In the genomic region with DNA sequence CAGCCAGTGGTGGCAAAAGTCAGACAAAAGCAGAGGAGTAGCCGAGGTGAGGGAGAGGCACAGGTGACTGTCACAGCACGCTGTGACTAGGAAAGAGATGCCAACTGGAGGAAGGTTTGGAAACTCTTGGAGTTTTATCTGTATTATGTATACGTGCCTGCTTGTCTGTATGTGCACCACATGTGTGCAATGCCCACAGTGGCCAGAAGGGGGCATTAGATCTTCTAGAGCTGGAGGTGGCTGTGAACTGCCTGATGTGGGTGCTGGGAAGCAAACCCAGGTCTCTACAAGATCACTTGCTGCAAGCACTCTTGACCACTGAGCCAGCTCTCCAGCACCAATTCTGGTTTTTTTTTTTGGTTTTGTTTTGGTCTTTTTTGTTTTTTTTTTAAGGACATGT, we compare ENCODE assay signal across 9 mouse cellular contexts. TPM values are rescaled to one million over a fixed set of nuclear protein-coding genes. Genes with fewer than 3 reads are reported as not detected.
DNase-seq lines count a peak whose midpoint lies in the region; ATAC-seq and TF ChIP-seq lines count a peak whose summit lies in the region.
"Had no signal": no experiment of that assay in that cellular context is flagged by ENCODE, and none has a peak within 500 bp of the region (broad histone marks: within the 10 kb centered on the region; RNA-seq: fewer than 3 reads in every experiment).

No protein-coding gene starts in this region.

- no peak overlapping the region for H3K4me2 ChIP-seq in forebrain, postnatal 0 days (ENCODE audit: low read depth)
- no peak overlapping the region for H3K4me2 ChIP-seq in forebrain, embryonic 11.5 days (ENCODE audit: low read depth, low read length, severe bottlenecking)
- H3K4me2 ChIP-seq in embryonic facial prominence, embryonic 15.5 days (replicated peaks) = no peak overlapping the region
- H3K4me2 ChIP-seq: limb, embryonic 12.5 days had no signal

- H3K27me3 ChIP-seq in forebrain, postnatal 0 days (ENCODE audit: insufficient read depth, low read length) = no peaks in the 10 kb centered on the region
- no peaks in the 10 kb centered on the region for H3K27me3 ChIP-seq in forebrain, embryonic 11.5 days (ENCODE audit: control insufficient read depth, insufficient read depth, low read length)
- no peaks in the 10 kb centered on the region for H3K27me3 ChIP-seq in embryonic facial prominence, embryonic 15.5 days
- H3K27me3 ChIP-seq: limb, embryonic 12.5 days had no signal

- WGBS in forebrain, postnatal 0 days = 94% methylated on average over 3 of the region's 3 CpGs
- 99% methylated on average over 3 of the region's 3 CpGs for WGBS in forebrain, embryonic 11.5 days
- 97% methylated on average over 3 of the region's 3 CpGs for whole genome bisulfite sequencing in embryonic facial prominence, embryonic 15.5 days

- DNase-seq in forebrain, postnatal 0 days = no peak
- no peak for DNase-seq in forebrain, embryonic 11.5 days (ENCODE audit: low spot score)
- DNase-seq in layer of hippocampus, adult 2 months (ENCODE audit: low spot score in 2 of 2) = no peak
- DNase-seq in layer of hippocampus, adult 18-20 months (ENCODE audit: low spot score in 2 of 2) = no peak
- DNase-seq in A20 (ENCODE audit: low read depth, low spot score) = peak; percentile 22
- no peak for DNase-seq in adrenal gland, adult 8-10 months

- no peak overlapping the region for H3K27ac ChIP-seq in forebrain, postnatal 0 days (ENCODE audit: low read depth, low read length)
- H3K27ac ChIP-seq in forebrain, embryonic 11.5 days (ENCODE audit: low read depth, low read length) = no peak overlapping the region
- H3K27ac ChIP-seq in layer of hippocampus, adult 2 months = no peak overlapping the region
- peak overlapping the region; percentile 81 for H3K27ac ChIP-seq in embryonic facial prominence, embryonic 15.5 days (replicated peaks)

- no peaks in the 10 kb centered on the region for H3K9me3 ChIP-seq in forebrain, postnatal 0 days (ENCODE audit: low read length)
- no peaks in the 10 kb centered on the region; the same call in 1 of the 2 replicates for H3K9me3 ChIP-seq in forebrain, embryonic 11.5 days (ENCODE audit: control insufficient read depth, low read length)
- no peaks in the 10 kb centered on the region for H3K9me3 ChIP-seq in embryonic facial prominence, embryonic 15.5 days (replicated peaks)

- peaks cover 32% of the 10 kb centered on the region for H3K36me3 ChIP-seq in forebrain, postnatal 0 days (ENCODE audit: insufficient read depth)
- peaks cover 9% of the 10 kb centered on the region; the same call in 1 of the 2 replicates for H3K36me3 ChIP-seq in forebrain, embryonic 11.5 days (ENCODE audit: control insufficient read depth, insufficient read depth, low read length)
- H3K36me3 ChIP-seq in embryonic facial prominence, embryonic 15.5 days = peaks cover 64% of the 10 kb centered on the region

- no peak for ATAC-seq in forebrain, postnatal 0 days
- no peak for ATAC-seq in forebrain, embryonic 11.5 days (replicated peaks; ENCODE audit: low FRiP score)
- ATAC-seq in embryonic facial prominence, embryonic 15.5 days (ENCODE audit: insufficient number of reproducible peaks, low FRiP score, low TSS enrichment, low read depth) = no peak
- ATAC-seq in megakaryocyte, adult 5-6 weeks (ENCODE audit: poor library complexity, severe bottlenecking) = no peak

- peak; percentile 45 for TF ChIP-seq CTCF in forebrain, postnatal 0 days (IDR thresholded peaks at IDR 0.05; ENCODE audit: low read depth)
- TF ChIP-seq CTCF in layer of hippocampus, adult 2 months (conservative IDR thresholded peaks at IDR 0.05) = peak; percentile 64

- H3K9ac ChIP-seq in forebrain, postnatal 0 days = no peak overlapping the region
- no peak overlapping the region for H3K9ac ChIP-seq in forebrain, embryonic 11.5 days (ENCODE audit: low read length)
- no peak overlapping the region for H3K9ac ChIP-seq in embryonic facial prominence, embryonic 15.5 days

- H3K4me3 ChIP-seq in forebrain, postnatal 0 days (ENCODE audit: low read depth, low read length) = no peak overlapping the region
- no peak overlapping the region for H3K4me3 ChIP-seq in forebrain, embryonic 11.5 days (ENCODE audit: low read depth, low read length)
- H3K4me3 ChIP-seq in layer of hippocampus, adult 2 months = no peak overlapping the region
- no peak overlapping the region for H3K4me3 ChIP-seq in embryonic facial prominence, embryonic 15.5 days (replicated peaks)
- H3K4me3 ChIP-seq: limb, embryonic 12.5 days had no signal

- 0 out of 2 replicates have a peak, but pooled peaks cover 1% of the 10 kb centered on the region for H3K4me1 ChIP-seq in forebrain, postnatal 0 days (ENCODE audit: insufficient read depth)
- H3K4me1 ChIP-seq in forebrain, embryonic 11.5 days (replicated peaks; ENCODE audit: control insufficient read depth, insufficient read depth, low read length) = peaks cover 37% of the 10 kb centered on the region
- peaks cover 72% of the 10 kb centered on the region for H3K4me1 ChIP-seq in embryonic facial prominence, embryonic 15.5 days

RNA-seq across cellular contexts. Expression of gene Ptprf, which starts 20.5 kb away (rescaled TPM):
- total RNA-seq in forebrain, postnatal 0 days (2014; rRNA removed) = 109 and 120 TPM in 2 replicates
- polyA plus RNA-seq in forebrain, postnatal 0 days (2015; fragmentation: Nextera tagmentation; extraction: Ambion mirVana) = 30.5 and 45.0 TPM in 2 replicates
- 90.5 and 99.9 TPM in 2 replicates for polyA plus RNA-seq in forebrain, embryonic 11.5 days (2014; fragmentation: Nextera tagmentation; extraction: Ambion mirVana)
- total RNA-seq in layer of hippocampus, adult 2 months (2021) = 10 to 100 TPM; 69.8 to 73.0 TPM
- 10 to 100 TPM; 67.6 to 77.5 TPM for total RNA-seq in layer of hippocampus, adult 18-20 months (2021)
- polyA plus RNA-seq in embryonic facial prominence, embryonic 15.5 days (2015; fragmentation: Nextera tagmentation; extraction: Ambion mirVana) = 89.3 and 90.7 TPM in 2 replicates
- 10 to 100 TPM; 49.6 to 81.8 (median 63.1) TPM for total RNA-seq in adrenal gland, adult 8-10 months (2022)
- 1.1 TPM in 2 replicates for total RNA-seq in megakaryocyte, adult 5-6 weeks (2015)
- total RNA-seq in megakaryocyte, adult 5-6 weeks (2017) = 0.77 and 0.89 TPM in 2 replicates

Comparison
In these comparisons a context has a peak if more than half of its experiments do, and no peak if none do; other contexts are left out.
1. RNA of gene Ptprf, which starts 20.5 kb away (total RNA-seq): 109 to 120 TPM in forebrain, postnatal 0 days, 67.6 to 77.5 TPM in layer of hippocampus, adult 18-20 months, 69.8 to 73.0 TPM in layer of hippocampus, adult 2 months and 49.6 to 81.8 TPM in adrenal gland, adult 8-10 months; 0.77 to 1.1 TPM in megakaryocyte, adult 5-6 weeks; every median in the first group is over 10 times any median in the second.